Mouse (Mus musculus): ENCODE results near the gene Rad9b. TPM values are rescaled to one million over a fixed set of nuclear protein-coding genes. Genes with fewer than 3 reads are reported as not detected.
"Not testable (repeated sequence)": the region's sequence is repeated elsewhere in the genome, so short reads cannot be mapped to it uniquely, and the experiment has no call there.

Rad9b gene
- polyA plus RNA-seq, 1 experiment from 2014 or later = 11.0 TPM

- DNase-seq (ENCODE audit: extremely low spot score, low spot score) = no peak
- Histone ChIP-seq H3K4me1 (no peaks in the 10 kb centered on the region), H3K27ac (no peak overlapping the region), H3K36me3 (replicated peaks) (no peaks in the 10 kb centered on the region), H3K9me3 (no peaks in the 10 kb centered on the region; the same call in 1 of the 2 replicates), H3K27me3 (ENCODE audit: poor library complexity, severe bottlenecking) (no peaks in the 10 kb centered on the region), H3K4me3 (no peak overlapping the region)
- 63% methylated on average over 7 of the region's 7 CpGs for WGBS
These were observed 10.3 kb downstream of the Rad9b start for GRCm38 (mm10) chr5:122343768-122344167.

- H3K4me1 ChIP-seq = no peaks in the 10 kb centered on the region
- H3K4me3 ChIP-seq = no peak overlapping the region
- no peak for DNase-seq (ENCODE audit: extremely low spot score, low spot score)
- 91% methylated on average over 1 of the region's 1 CpGs for WGBS
- no peak overlapping the region for H3K27ac ChIP-seq
- no peaks in the 10 kb centered on the region for H3K36me3 ChIP-seq (replicated peaks)
- H3K27me3 ChIP-seq (ENCODE audit: poor library complexity, severe bottlenecking) = no peaks in the 10 kb centered on the region
- no peaks in the 10 kb centered on the region; the same call in 1 of the 2 replicates for H3K9me3 ChIP-seq
These were observed 11.2 kb downstream of the Rad9b start for GRCm38 (mm10) chr5:122342874-122343273.

- H3K27me3 ChIP-seq (ENCODE audit: poor library complexity, severe bottlenecking) = no peaks in the 10 kb centered on the region
- no peaks in the 10 kb centered on the region for H3K9me3 ChIP-seq
- no peak for DNase-seq (ENCODE audit: extremely low spot score, low spot score)
- H3K4me1 ChIP-seq = no peaks in the 10 kb centered on the region
- WGBS = 90% methylated on average over 7 of the region's 7 CpGs
- H3K27ac ChIP-seq = no peak overlapping the region
- H3K36me3 ChIP-seq (replicated peaks) = no peaks in the 10 kb centered on the region
- no peak overlapping the region for H3K4me3 ChIP-seq
These were observed 17.3 kb downstream of the Rad9b start for GRCm38 (mm10) chr5:122336554-122337294.

- Histone ChIP-seq H3K9me3 (no peaks in the 10 kb centered on the region), H3K27ac (no peak overlapping the region)
- 76% methylated on average over 3 of the region's 3 CpGs for WGBS
These were observed 19.4 kb downstream of the Rad9b start for GRCm38 (mm10) chr5:122334682-122335081.

GRCm38 (mm10) chr5:122330269-122330668, 23.8 kb downstream of the Rad9b start:
- no peaks in the 10 kb centered on the region for H3K4me1 ChIP-seq
- no peaks in the 10 kb centered on the region for H3K27me3 ChIP-seq (ENCODE audit: poor library complexity, severe bottlenecking)
- no peak overlapping the region for H3K27ac ChIP-seq
- H3K36me3 ChIP-seq (replicated peaks) = peaks cover 23% of the 10 kb centered on the region
- no peak overlapping the region for H3K4me3 ChIP-seq
- DNase-seq (ENCODE audit: extremely low spot score, low spot score) = no peak
- no peaks in the 10 kb centered on the region for H3K9me3 ChIP-seq
- WGBS = 94% methylated on average over 4 of the region's 4 CpGs

More at GRCm38 (mm10) chr5:122334682-122335081, 19.4 kb downstream of the Rad9b start:
- no peak overlapping the region for H3K4me3 ChIP-seq
- DNase-seq (ENCODE audit: extremely low spot score, low spot score) = no peak
- no peaks in the 10 kb centered on the region for H3K4me1 ChIP-seq
- no peaks in the 10 kb centered on the region for H3K27me3 ChIP-seq (ENCODE audit: poor library complexity, severe bottlenecking)
- no peaks in the 10 kb centered on the region for H3K36me3 ChIP-seq (replicated peaks)

GRCm38 (mm10) chr5:122327283-122327682, 26.8 kb downstream of the Rad9b start:
- Histone ChIP-seq H3K27me3 (ENCODE audit: poor library complexity, severe bottlenecking) (no peaks in the 10 kb centered on the region), H3K9me3 (no peaks in the 10 kb centered on the region), H3K4me1 (no peaks in the 10 kb centered on the region), H3K4me3 (no peak overlapping the region), H3K27ac (no peak overlapping the region), H3K36me3 (replicated peaks) (peaks cover 45% of the 10 kb centered on the region)
- 96% methylated on average over 3 of the region's 3 CpGs for WGBS
- DNase-seq (ENCODE audit: extremely low spot score, low spot score) = no peak

GRCm38 (mm10) chr5:122325477-122325876, 28.6 kb downstream of the Rad9b start:
- Histone ChIP-seq H3K36me3 (replicated peaks) (peaks cover 63% of the 10 kb centered on the region), H3K4me3 (no peak overlapping the region), H3K4me1 (no peaks in the 10 kb centered on the region), H3K27ac (no peak overlapping the region), H3K9me3 (no peaks in the 10 kb centered on the region), H3K27me3 (ENCODE audit: poor library complexity, severe bottlenecking) (no peaks in the 10 kb centered on the region)
- DNase-seq (ENCODE audit: extremely low spot score, low spot score) = no peak
- WGBS = 89% methylated on average over 8 of the region's 8 CpGs

GRCm38 (mm10) chr5:122324608-122325431, 29.2 kb downstream of the Rad9b start:
- Histone ChIP-seq H3K4me1 (no peaks in the 10 kb centered on the region), H3K9me3 (no peaks in the 10 kb centered on the region), H3K36me3 (replicated peaks) (peaks cover 69% of the 10 kb centered on the region), H3K4me3 (no peak overlapping the region), H3K27me3 (ENCODE audit: poor library complexity, severe bottlenecking) (no peaks in the 10 kb centered on the region), H3K27ac (no peak overlapping the region)
- WGBS = 91% methylated on average over 23 of the region's 23 CpGs
- no peak for DNase-seq (ENCODE audit: extremely low spot score, low spot score)

- no peak overlapping the region for H3K27ac ChIP-seq
- H3K9me3 ChIP-seq = no peaks in the 10 kb centered on the region
- peaks cover 75% of the 10 kb centered on the region for H3K36me3 ChIP-seq (replicated peaks)
- H3K4me3 ChIP-seq = no peak overlapping the region
- DNase-seq (ENCODE audit: extremely low spot score, low spot score) = no peak
- no peaks in the 10 kb centered on the region for H3K27me3 ChIP-seq (ENCODE audit: poor library complexity, severe bottlenecking)
- 69% methylated on average over 8 of the region's 8 CpGs for WGBS
- no peaks in the 10 kb centered on the region for H3K4me1 ChIP-seq
These were observed 30.5 kb downstream of the Rad9b start for GRCm38 (mm10) chr5:122323523-122323922.

GRCm38 (mm10) chr5:122320205-122320781, 33.7 kb downstream of the Rad9b start:
- Histone ChIP-seq H3K36me3 (replicated peaks) (peaks cover 81% of the 10 kb centered on the region), H3K4me1 (no peaks in the 10 kb centered on the region), H3K4me3 (no peak overlapping the region), H3K27me3 (ENCODE audit: poor library complexity, severe bottlenecking) (no peaks in the 10 kb centered on the region), H3K9me3 (no peaks in the 10 kb centered on the region), H3K27ac (no peak overlapping the region)
- WGBS = 88% methylated on average over 12 of the region's 12 CpGs
- DNase-seq (ENCODE audit: extremely low spot score, low spot score) = no peak

GRCm38 (mm10) chr5:122319474-122320204, 34.4 kb downstream of the Rad9b start:
- Histone ChIP-seq H3K4me1 (no peaks in the 10 kb centered on the region), H3K9me3 (no peaks in the 10 kb centered on the region), H3K36me3 (replicated peaks) (peaks cover 81% of the 10 kb centered on the region), H3K4me3 (no peak overlapping the region), H3K27ac (no peak overlapping the region), H3K27me3 (ENCODE audit: poor library complexity, severe bottlenecking) (no peaks in the 10 kb centered on the region)
- DNase-seq (ENCODE audit: extremely low spot score, low spot score) = no peak
- 80% methylated on average over 14 of the region's 14 CpGs for WGBS

GRCm38 (mm10) chr5:122318976-122319375, 35.1 kb downstream of the Rad9b start:
- WGBS = 75% methylated on average over 3 of the region's 3 CpGs
- H3K4me1 ChIP-seq; DNase-seq (ENCODE audit: extremely low spot score, low spot score); H3K27ac ChIP-seq; H3K9me3 ChIP-seq; H3K4me3 ChIP-seq; H3K27me3 ChIP-seq (ENCODE audit: poor library complexity, severe bottlenecking): not testable (repeated sequence)
- peaks cover 82% of the 10 kb centered on the region for H3K36me3 ChIP-seq (replicated peaks)

Measured in forebrain, embryonic 10.5 days (tissue).